Mouse (Mus musculus): ENCODE results near the gene Gipc1. TPM values are rescaled to one million over a fixed set of nuclear protein-coding genes. Genes with fewer than 3 reads are reported as not detected.

Gene Gipc1
- polyA plus RNA-seq, 1 experiment from 2014 or later = 171 TPM

DNA sequence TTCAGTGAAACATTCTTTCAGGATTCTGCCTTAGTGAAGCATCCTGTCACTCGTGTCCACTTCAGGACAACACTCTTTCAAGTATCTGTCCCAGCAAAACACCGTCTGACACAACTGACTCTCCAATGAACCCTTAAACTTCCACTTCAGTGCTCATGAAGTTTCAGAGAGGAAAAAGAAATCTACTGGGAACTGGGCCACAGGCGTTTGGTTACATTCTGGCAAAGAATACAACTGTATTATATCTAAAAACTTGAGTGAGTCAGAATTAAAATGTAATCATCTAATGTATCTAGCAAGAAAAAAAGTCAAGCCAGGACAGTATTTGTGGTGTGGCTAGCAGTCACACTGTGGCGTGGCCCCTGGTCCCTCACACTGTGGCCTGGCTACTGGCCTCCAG lies 13.6 kb upstream of the Gipc1 start:
- 75% methylated on average over 4 of the region's 4 CpGs for WGBS
- Histone ChIP-seq H3K27ac (ENCODE audit: low read length) (no peak overlapping the region), H3K4me2 (ENCODE audit: low read depth, low read length) (no peak overlapping the region), H3K9ac (ENCODE audit: low read depth, low read length) (no peak overlapping the region), H3K36me3 (ENCODE audit: control insufficient read depth, insufficient read depth, low read length) (no peaks in the 10 kb centered on the region), H3K4me1 (ENCODE audit: control insufficient read depth, insufficient read depth, low read length) (no peaks in the 10 kb centered on the region; the same call in 1 of the 2 replicates), H3K4me3 (ENCODE audit: low read length) (no peak overlapping the region), H3K27me3 (replicated peaks; ENCODE audit: control insufficient read depth, insufficient read depth, low read length) (no peaks in the 10 kb centered on the region), H3K9me3 (ENCODE audit: control insufficient read depth, low read length) (0 out of 2 replicates have a peak, but pooled peaks cover 4% of the 10 kb centered on the region)
- no peak for ATAC-seq

DNA sequence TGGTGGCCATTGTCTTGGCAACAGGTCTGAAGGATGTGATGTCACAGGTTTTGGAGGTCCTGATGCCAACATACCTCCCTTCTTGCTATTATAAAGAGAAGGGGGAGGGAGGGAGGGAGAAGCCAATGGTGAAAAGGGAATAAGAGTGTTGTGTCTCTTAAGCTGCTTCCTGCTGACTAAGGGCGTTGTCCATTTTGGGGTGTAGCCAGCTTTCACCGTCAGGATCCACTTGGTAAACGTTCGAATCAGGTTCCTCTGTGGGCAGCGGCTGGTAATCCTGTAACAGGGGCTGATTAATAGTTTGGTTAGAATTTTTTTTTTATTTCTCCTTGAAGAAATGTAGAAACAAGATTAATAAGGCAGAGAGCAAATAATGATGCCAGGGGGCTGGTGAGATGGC lies 12.8 kb upstream of the Gipc1 start:
- H3K27ac ChIP-seq (ENCODE audit: low read length) = no peak overlapping the region
- no peaks in the 10 kb centered on the region for H3K27me3 ChIP-seq (replicated peaks; ENCODE audit: control insufficient read depth, insufficient read depth, low read length)
- H3K4me3 ChIP-seq (ENCODE audit: low read length) = no peak overlapping the region
- no peak for ATAC-seq
- WGBS = 59% methylated on average over 5 of the region's 5 CpGs
- no peaks in the 10 kb centered on the region for H3K36me3 ChIP-seq (ENCODE audit: control insufficient read depth, insufficient read depth, low read length)
- H3K4me2 ChIP-seq (ENCODE audit: low read depth, low read length) = no peak overlapping the region
- H3K4me1 ChIP-seq (ENCODE audit: control insufficient read depth, insufficient read depth, low read length) = no peaks in the 10 kb centered on the region; the same call in 1 of the 2 replicates
- H3K9ac ChIP-seq (ENCODE audit: low read depth, low read length) = no peak overlapping the region
- H3K9me3 ChIP-seq (ENCODE audit: control insufficient read depth, low read length) = 0 out of 2 replicates have a peak, but pooled peaks cover 4% of the 10 kb centered on the region

DNA sequence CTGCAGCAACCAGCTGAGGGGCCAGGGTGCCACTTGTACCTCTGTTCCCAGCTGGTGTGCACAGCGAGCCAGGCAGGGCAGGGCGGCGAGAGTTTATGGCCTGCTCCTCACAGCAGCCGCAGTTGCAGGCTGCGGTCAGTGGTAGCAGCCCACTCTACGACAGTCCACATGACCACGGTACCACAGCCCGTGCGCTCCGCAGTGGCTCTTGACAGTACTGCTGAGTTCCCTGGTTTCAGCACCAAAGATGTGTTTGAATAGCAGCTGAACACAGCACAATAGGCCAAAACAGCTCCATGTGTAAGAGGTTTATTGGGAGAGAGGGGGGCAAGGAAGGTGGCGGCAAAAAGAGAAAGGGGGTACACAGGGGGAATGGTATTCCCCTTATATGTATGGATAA lies 5.0 kb upstream of the Gipc1 start:
- Histone ChIP-seq H3K27ac (ENCODE audit: low read length) (no peak overlapping the region), H3K36me3 (ENCODE audit: control insufficient read depth, insufficient read depth, low read length) (no peaks in the 10 kb centered on the region), H3K4me2 (ENCODE audit: low read depth, low read length) (no peak overlapping the region), H3K9me3 (ENCODE audit: control insufficient read depth, low read length) (no peaks in the 10 kb centered on the region), H3K4me1 (ENCODE audit: control insufficient read depth, insufficient read depth, low read length) (peaks cover 3% of the 10 kb centered on the region; the same call in 1 of the 2 replicates), H3K9ac (ENCODE audit: low read depth, low read length) (no peak overlapping the region), H3K4me3 (ENCODE audit: low read length) (no peak overlapping the region), H3K27me3 (replicated peaks; ENCODE audit: control insufficient read depth, insufficient read depth, low read length) (no peaks in the 10 kb centered on the region)
- WGBS = 93% methylated on average over 11 of the region's 11 CpGs
- ATAC-seq = no peak

DNA sequence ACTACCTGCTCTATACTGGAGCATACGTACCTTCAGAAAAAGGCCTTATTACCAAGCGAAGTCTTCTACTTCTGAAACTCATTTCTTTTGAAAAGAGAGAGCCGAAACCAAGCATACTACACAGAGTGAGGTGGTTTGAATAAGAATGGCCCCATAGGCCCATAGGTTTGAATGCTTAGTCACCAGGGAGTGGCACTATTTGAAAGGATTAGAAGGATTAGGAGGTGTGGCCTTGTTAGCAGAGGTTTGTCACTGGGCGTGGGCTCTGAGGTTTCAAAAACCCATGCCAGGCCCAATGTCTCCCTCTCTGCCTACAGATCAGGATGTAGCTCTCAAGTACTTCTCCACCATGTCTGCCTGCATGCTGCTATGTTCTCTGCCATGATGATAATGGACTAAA lies 4.4 kb upstream of the Gipc1 start:
- no peak for ATAC-seq
- H3K36me3 ChIP-seq (ENCODE audit: control insufficient read depth, insufficient read depth, low read length) = no peaks in the 10 kb centered on the region
- no peak overlapping the region for H3K9ac ChIP-seq (ENCODE audit: low read depth, low read length)
- no peak overlapping the region for H3K27ac ChIP-seq (ENCODE audit: low read length)
- H3K4me2 ChIP-seq (ENCODE audit: low read depth, low read length) = no peak overlapping the region
- no peak overlapping the region for H3K4me3 ChIP-seq (ENCODE audit: low read length)
- 94% methylated on average over 4 of the region's 4 CpGs for WGBS
- no peaks in the 10 kb centered on the region for H3K27me3 ChIP-seq (replicated peaks; ENCODE audit: control insufficient read depth, insufficient read depth, low read length)
- H3K4me1 ChIP-seq (ENCODE audit: control insufficient read depth, insufficient read depth, low read length) = peaks cover 3% of the 10 kb centered on the region; the same call in 1 of the 2 replicates
- no peaks in the 10 kb centered on the region for H3K9me3 ChIP-seq (ENCODE audit: control insufficient read depth, low read length)

DNA sequence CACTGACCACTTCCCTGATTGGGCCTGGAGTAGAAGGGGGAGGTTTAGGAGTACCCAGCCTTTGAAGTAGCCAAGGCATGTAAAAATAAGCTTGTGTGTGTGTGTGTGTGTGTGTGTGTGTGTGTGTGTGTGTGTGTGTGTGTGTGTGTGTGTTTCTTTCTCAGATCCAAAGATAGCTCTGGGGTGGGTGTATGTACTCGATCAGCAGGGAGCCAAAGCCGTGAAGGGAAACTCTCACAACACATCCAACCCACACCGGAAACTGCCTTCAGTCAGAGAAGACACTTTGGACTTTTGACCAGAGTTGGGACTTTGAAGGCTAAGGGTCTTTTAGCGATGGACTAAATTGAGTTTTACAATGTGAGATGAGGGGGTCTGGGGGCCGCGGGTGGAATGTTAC lies 2.8 kb upstream of the Gipc1 start:
- Histone ChIP-seq H3K9ac (ENCODE audit: low read depth, low read length) (no peak overlapping the region), H3K27ac (ENCODE audit: low read length) (no peak overlapping the region), H3K36me3 (ENCODE audit: control insufficient read depth, insufficient read depth, low read length) (no peaks in the 10 kb centered on the region), H3K4me2 (ENCODE audit: low read depth, low read length) (no peak overlapping the region), H3K27me3 (replicated peaks; ENCODE audit: control insufficient read depth, insufficient read depth, low read length) (no peaks in the 10 kb centered on the region), H3K9me3 (ENCODE audit: control insufficient read depth, low read length) (no peaks in the 10 kb centered on the region), H3K4me1 (ENCODE audit: control insufficient read depth, insufficient read depth, low read length) (peaks cover 13% of the 10 kb centered on the region), H3K4me3 (ENCODE audit: low read length) (no peak overlapping the region)
- 92% methylated on average over 6 of the region's 6 CpGs for whole genome bisulfite sequencing
- ATAC-seq = no peak

DNA sequence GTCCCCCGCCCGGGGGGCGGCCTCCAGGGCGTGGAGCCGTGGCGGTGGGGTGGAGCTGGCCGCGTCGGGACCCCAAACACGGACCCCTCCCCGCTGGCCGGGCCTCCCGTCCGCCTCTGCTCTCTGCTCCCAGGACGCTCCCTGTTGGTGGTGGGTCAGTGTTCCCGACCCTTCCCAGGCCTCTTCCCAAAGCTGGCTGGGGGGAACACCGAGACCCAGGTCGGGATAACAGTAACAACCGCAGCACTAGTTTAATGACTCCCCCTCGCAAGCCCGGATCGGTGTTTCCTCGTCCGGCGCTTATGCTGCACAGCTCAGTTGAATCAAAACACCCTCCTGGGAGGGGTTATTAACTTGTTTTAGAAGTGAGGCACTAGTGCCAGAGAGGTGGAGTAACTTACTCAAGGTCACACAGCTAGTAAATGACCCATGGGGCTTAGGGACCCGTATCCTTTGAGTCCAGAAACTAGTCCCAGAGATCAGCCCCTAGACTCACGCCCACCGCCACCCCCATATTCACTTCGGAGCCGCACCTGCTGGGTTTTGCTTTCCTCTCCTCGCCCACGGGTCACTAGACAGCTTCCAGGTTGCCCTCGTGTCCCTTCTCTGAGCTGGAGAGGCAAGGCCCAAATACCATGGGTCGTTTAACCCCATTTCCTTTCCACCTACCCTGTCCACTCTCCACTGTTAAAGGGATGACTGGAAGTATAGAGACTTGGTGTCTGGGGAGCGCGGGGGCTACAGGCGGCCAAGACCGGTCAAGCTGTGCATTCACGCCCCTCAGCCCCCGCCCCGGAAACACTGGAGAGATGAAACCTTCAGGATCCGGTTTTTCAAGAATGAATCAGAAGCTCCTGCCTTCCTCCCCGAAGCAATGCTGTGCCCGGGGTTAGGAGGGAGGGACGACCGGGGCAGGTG lies 526 bp downstream of the Gipc1 start:
- H3K4me1 ChIP-seq (ENCODE audit: control insufficient read depth, insufficient read depth, low read length) = peaks cover 13% of the 10 kb centered on the region
- no peaks in the 10 kb centered on the region for H3K36me3 ChIP-seq (ENCODE audit: control insufficient read depth, insufficient read depth, low read length)
- H3K9me3 ChIP-seq (ENCODE audit: control insufficient read depth, low read length) = no peaks in the 10 kb centered on the region
- ATAC-seq = peak; percentile 40
- H3K27ac ChIP-seq (ENCODE audit: low read length) = peak overlapping the region; percentile 80
- under 1% methylated on average over 38 of the region's 46 CpGs for WGBS
- H3K4me3 ChIP-seq (ENCODE audit: low read length) = peak overlapping the region; percentile 76
- H3K27me3 ChIP-seq (replicated peaks; ENCODE audit: control insufficient read depth, insufficient read depth, low read length) = no peaks in the 10 kb centered on the region
- H3K4me2 ChIP-seq (ENCODE audit: low read depth, low read length) = peak overlapping the region; percentile 91
- H3K9ac ChIP-seq (ENCODE audit: low read depth, low read length) = peak overlapping the region; percentile 85

DNA sequence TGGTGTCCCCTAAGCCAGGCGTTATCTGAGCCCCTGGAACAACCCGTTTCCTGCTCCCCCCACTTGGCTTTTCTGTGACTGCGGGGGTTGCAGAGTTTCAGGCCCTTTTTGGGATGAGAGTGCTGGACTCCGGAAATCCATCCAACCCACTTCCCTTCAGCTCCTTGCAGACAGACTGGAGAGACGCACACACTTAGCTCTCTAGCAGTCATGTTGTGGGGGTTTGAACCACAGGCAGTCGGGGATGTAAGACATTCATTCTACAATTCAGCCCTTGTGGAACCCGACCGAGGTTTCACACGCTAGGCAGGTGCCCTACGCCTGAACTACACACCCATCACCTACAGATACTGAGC lies 1.2 kb downstream of the Gipc1 start:
- peak overlapping the region; percentile 85 for H3K9ac ChIP-seq (ENCODE audit: low read depth, low read length)
- no peaks in the 10 kb centered on the region for H3K27me3 ChIP-seq (replicated peaks; ENCODE audit: control insufficient read depth, insufficient read depth, low read length)
- peak overlapping the region; percentile 76 for H3K4me3 ChIP-seq (ENCODE audit: low read length)
- H3K4me2 ChIP-seq (ENCODE audit: low read depth, low read length) = peak overlapping the region; percentile 91
- H3K27ac ChIP-seq (ENCODE audit: low read length) = peak overlapping the region; percentile 80
- 29% methylated on average over 10 of the region's 10 CpGs for WGBS
- peaks cover 13% of the 10 kb centered on the region for H3K4me1 ChIP-seq (ENCODE audit: control insufficient read depth, insufficient read depth, low read length)
- H3K9me3 ChIP-seq (ENCODE audit: control insufficient read depth, low read length) = no peaks in the 10 kb centered on the region
- no peaks in the 10 kb centered on the region for H3K36me3 ChIP-seq (ENCODE audit: control insufficient read depth, insufficient read depth, low read length)
- ATAC-seq = no peak

DNA sequence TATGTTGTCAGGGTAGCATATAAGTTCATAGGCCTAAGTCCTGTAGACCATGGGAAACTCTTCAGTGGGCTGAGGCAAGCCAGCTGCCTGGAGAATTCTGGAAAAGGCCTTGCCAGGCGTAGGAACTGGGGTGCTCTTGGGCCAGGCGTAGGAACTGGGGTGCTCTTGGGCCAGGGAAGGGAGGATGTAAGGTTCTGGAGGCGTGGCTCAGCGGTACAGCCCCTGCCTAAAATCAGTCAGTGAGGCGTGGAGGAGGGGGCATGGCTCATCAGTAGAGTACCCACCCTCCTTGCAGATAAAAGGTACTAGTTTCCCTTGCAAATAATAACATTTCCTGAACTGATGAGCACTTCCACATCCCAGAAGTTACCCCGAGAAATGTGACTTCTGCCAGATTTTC lies 2.2 kb downstream of the Gipc1 start:
- H3K36me3 ChIP-seq (ENCODE audit: control insufficient read depth, insufficient read depth, low read length) = no peaks in the 10 kb centered on the region
- H3K27ac ChIP-seq (ENCODE audit: low read length) = no peak overlapping the region
- WGBS = 92% methylated on average over 6 of the region's 6 CpGs
- H3K9me3 ChIP-seq (ENCODE audit: control insufficient read depth, low read length) = no peaks in the 10 kb centered on the region
- no peak overlapping the region for H3K9ac ChIP-seq (ENCODE audit: low read depth, low read length)
- H3K27me3 ChIP-seq (replicated peaks; ENCODE audit: control insufficient read depth, insufficient read depth, low read length) = no peaks in the 10 kb centered on the region
- H3K4me3 ChIP-seq (ENCODE audit: low read length) = no peak overlapping the region
- no peak overlapping the region for H3K4me2 ChIP-seq (ENCODE audit: low read depth, low read length)
- ATAC-seq = no peak
- peaks cover 13% of the 10 kb centered on the region for H3K4me1 ChIP-seq (ENCODE audit: control insufficient read depth, insufficient read depth, low read length)

DNA sequence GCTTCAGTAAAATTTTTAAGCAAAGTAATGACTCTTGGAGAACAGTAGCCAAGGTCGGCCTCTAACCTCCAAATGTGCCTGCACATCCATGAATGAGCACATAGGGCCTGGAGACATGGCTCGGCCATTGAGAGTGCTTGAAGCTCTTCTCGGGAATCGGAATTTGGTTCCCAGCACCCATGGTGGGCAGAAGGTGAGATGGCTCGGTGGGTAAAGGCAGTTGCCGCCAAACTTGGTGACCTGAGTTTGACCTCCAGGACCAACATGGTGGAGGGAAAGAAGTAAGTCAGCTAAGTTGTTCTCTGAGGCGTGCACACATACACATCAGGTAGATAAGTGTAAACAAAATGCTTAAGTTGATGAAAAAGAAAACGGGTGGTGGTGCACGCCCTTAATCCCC lies 3.6 kb downstream of the Gipc1 start:
- Histone ChIP-seq H3K36me3 (ENCODE audit: control insufficient read depth, insufficient read depth, low read length) (no peaks in the 10 kb centered on the region), H3K27ac (ENCODE audit: low read length) (no peak overlapping the region), H3K4me3 (ENCODE audit: low read length) (no peak overlapping the region), H3K9me3 (ENCODE audit: control insufficient read depth, low read length) (no peaks in the 10 kb centered on the region), H3K4me1 (ENCODE audit: control insufficient read depth, insufficient read depth, low read length) (peaks cover 26% of the 10 kb centered on the region), H3K9ac (ENCODE audit: low read depth, low read length) (no peak overlapping the region), H3K27me3 (replicated peaks; ENCODE audit: control insufficient read depth, insufficient read depth, low read length) (no peaks in the 10 kb centered on the region), H3K4me2 (ENCODE audit: low read depth, low read length) (no peak overlapping the region)
- ATAC-seq = no peak
- WGBS = 87% methylated on average over 9 of the region's 9 CpGs
